Mouse (Mus musculus) heart, adult 2 months (tissue): ENCODE measurements around the gene Krt83. TPM values are rescaled to one million over a fixed set of nuclear protein-coding genes. Genes with fewer than 3 reads are reported as not detected.

Source experiments
- DNase-seq, 2 experiments: peaks; one replicate each; pipeline ENCODE4 v3.0.0; 2021
- H3K27ac ChIP-seq: fragments of 200-600 bp; 2 replicates; pipeline ENCODE4 v1.8.1; 2022
- H3K27me3 ChIP-seq: fragments of 200-500 bp; 2 replicates; pipeline ENCODE4 v1.6.1; 2012; ENCODE audit warnings: mild to moderate bottlenecking, low read length, inconsistent platforms, mixed read lengths; ENCODE audit not compliant: control insufficient read depth, insufficient read depth
- H3K36me3 ChIP-seq: fragments of 200-500 bp; 2 replicates; pipeline ENCODE4 v1.6.1; 2012; ENCODE audit warnings: low read length, inconsistent platforms; ENCODE audit not compliant: control insufficient read depth, insufficient read depth
- H3K4me1 ChIP-seq: fragments of 200-500 bp; 2 replicates; pipeline ENCODE4 v1.6.1; 2011; ENCODE audit warnings: low read length; ENCODE audit not compliant: control insufficient read depth, insufficient read depth
- H3K4me3 ChIP-seq: fragments of 200-600 bp; 2 replicates; pipeline ENCODE4 v1.8.1; 2022
- H3K79me2 ChIP-seq: fragments of 200-500 bp; replicated peaks from 2 replicates; pipeline ENCODE4 v1.6.1; 2012; ENCODE audit warnings: mild to moderate bottlenecking, inconsistent platforms, low read length, moderate library complexity, mixed read lengths; ENCODE audit not compliant: control insufficient read depth, insufficient read depth
- H3K9ac ChIP-seq: fragments of 200-500 bp; 2 replicates; pipeline ENCODE4 v1.6.1; 2012; ENCODE audit warnings: low read depth, mild to moderate bottlenecking, control low read depth, inconsistent platforms, low read length, mixed read lengths
- CTCF ChIP-seq: fragments of 200-600 bp; IDR thresholded peaks from 2 replicates; pipeline ENCODE4 v1.8.1; 2022; ENCODE audit warnings: antibody characterized with exemption, mild to moderate bottlenecking, moderate library complexity
- EP300 ChIP-seq: fragments of 200-500 bp; IDR thresholded peaks from 2 replicates; pipeline ENCODE4 v1.6.1; 2011; ENCODE audit warnings: low read depth, low read length, control low read depth; ENCODE audit not compliant: insufficient read depth
- POLR2A ChIP-seq: fragments of 200-500 bp; IDR thresholded peaks from 2 replicates; pipeline ENCODE4 v1.6.1; 2011; ENCODE audit warnings: mild to moderate bottlenecking, low read depth, low read length, control low read depth; ENCODE audit not compliant: insufficient read depth
- WGBS: fragments of 180-500 bp; shearing (Covaris S2); methylation state at CpG from one replicate; pipeline ENCODE4 v1.1.7; 2018; 5-methylcytosine and 5-hydroxymethylcytosine counted together
- intact Hi-C: fragments of 180-260 bp; cut with DNase I; formaldehyde crosslinking; loops from one replicate; pipeline ENCODE4 v1.15.1; 2025
- polyA plus RNA-seq: library from polyadenylated mRNA; depleted of rRNA; stranded (reverse); fragments of >200 nt; gene quantifications from 2 replicates; pipeline ENCODE4 v1.2.3, GENCODE M21; 2012
- total RNA-seq, 2 experiments: library from RNA; stranded (reverse); gene quantifications; 2 replicates each; pipeline ENCODE4 v1.2.3; 2021

The Krt83 gene
- total and polyA plus RNA-seq, 3 experiments, result not detected

- no peaks in the 10 kb centered on the region for H3K79me2 ChIP-seq
- no peaks in the 10 kb centered on the region for H3K4me1 ChIP-seq
- intact Hi-C loops, result no loop called here
- TF ChIP-seq POLR2A, result no peak
- TF ChIP-seq EP300, result no peak
- TF ChIP-seq CTCF, result no peak
- no peaks in the 10 kb centered on the region for H3K27me3 ChIP-seq
- H3K9ac ChIP-seq, result no peak overlapping the region
- no peak overlapping the region for H3K27ac ChIP-seq
- WGBS, result 72% methylated on average over 1 of the region's 1 CpGs
- no peaks in the 10 kb centered on the region for H3K36me3 ChIP-seq
- DNase-seq, result no peak
- no peak overlapping the region for H3K4me3 ChIP-seq
Measured at GRCm38 (mm10) chr15:101494203-101494602, 2.9 kb upstream of the Krt83 start.

- no peak overlapping the region for H3K27ac ChIP-seq
- 94% methylated on average over 6 of the region's 6 CpGs for WGBS
- no peak overlapping the region for H3K9ac ChIP-seq
- H3K36me3 ChIP-seq, result no peaks in the 10 kb centered on the region
- no peaks in the 10 kb centered on the region for H3K4me1 ChIP-seq
- intact Hi-C loops, result no loop called here
- H3K4me3 ChIP-seq, result no peak overlapping the region
- H3K27me3 ChIP-seq, result no peaks in the 10 kb centered on the region
- no peaks in the 10 kb centered on the region for H3K79me2 ChIP-seq
- TF ChIP-seq EP300 (no peak), CTCF (no peak), POLR2A (no peak)
- DNase-seq, result no peak
Measured at GRCm38 (mm10) chr15:101493713-101494112, 2.4 kb upstream of the Krt83 start.

GRCm38 (mm10) chr15:101492718-101493117 lies 1.4 kb upstream of the Krt83 start:
- no peaks in the 10 kb centered on the region for H3K4me1 ChIP-seq
- intact Hi-C loops, result no loop called here
- H3K4me3 ChIP-seq, result no peak overlapping the region
- TF ChIP-seq CTCF (no peak), POLR2A (no peak), EP300 (no peak)
- DNase-seq, result no peak
- WGBS, result 20% methylated on average over 8 of the region's 8 CpGs
- no peaks in the 10 kb centered on the region for H3K79me2 ChIP-seq
- no peaks in the 10 kb centered on the region for H3K36me3 ChIP-seq
- H3K27ac ChIP-seq, result no peak overlapping the region
- H3K9ac ChIP-seq, result no peak overlapping the region
- no peaks in the 10 kb centered on the region for H3K27me3 ChIP-seq

GRCm38 (mm10) chr15:101485911-101486635 lies 5.2 kb downstream of the Krt83 start:
- Histone ChIP-seq H3K27ac (no peak overlapping the region), H3K9ac (no peak overlapping the region), H3K4me1 (no peaks in the 10 kb centered on the region), H3K27me3 (no peaks in the 10 kb centered on the region), H3K36me3 (no peaks in the 10 kb centered on the region), H3K79me2 (no peaks in the 10 kb centered on the region), H3K4me3 (no peak overlapping the region)
- no peak for TF ChIP-seq EP300
- no peak for TF ChIP-seq POLR2A
- TF ChIP-seq CTCF, result no peak
- WGBS, result 77% methylated on average over 11 of the region's 11 CpGs
- intact Hi-C loops, result no loop called here
- no peak for DNase-seq

GRCm38 (mm10) chr15:101484939-101485338 lies 6.4 kb downstream of the Krt83 start:
- Histone ChIP-seq H3K27ac (no peak overlapping the region), H3K4me3 (no peak overlapping the region), H3K36me3 (no peaks in the 10 kb centered on the region), H3K9ac (no peak overlapping the region), H3K79me2 (no peaks in the 10 kb centered on the region), H3K4me1 (no peaks in the 10 kb centered on the region), H3K27me3 (no peaks in the 10 kb centered on the region)
- TF ChIP-seq CTCF (no peak), EP300 (no peak), POLR2A (no peak)
- intact Hi-C loops, result no loop called here
- 78% methylated on average over 1 of the region's 1 CpGs for WGBS
- no peak for DNase-seq

GRCm38 (mm10) chr15:101483646-101484045 lies 7.7 kb downstream of the Krt83 start:
- intact Hi-C loops, result no loop called here
- DNase-seq, result no peak
- Histone ChIP-seq H3K4me3 (no peak overlapping the region), H3K36me3 (no peaks in the 10 kb centered on the region), H3K79me2 (no peaks in the 10 kb centered on the region), H3K27me3 (no peaks in the 10 kb centered on the region), H3K27ac (no peak overlapping the region), H3K4me1 (no peaks in the 10 kb centered on the region), H3K9ac (no peak overlapping the region)
- 59% methylated on average over 1 of the region's 1 CpGs for WGBS
- TF ChIP-seq CTCF (no peak), EP300 (no peak), POLR2A (no peak)
